Mouse (Mus musculus): Measurements from ENCODE around the gene Kcne4. TPM values are rescaled to one million over a fixed set of nuclear protein-coding genes. Genes with fewer than 3 reads are reported as not detected.

Gene Kcne4
- polyA plus RNA-seq, 1 experiment from 2014 or later: 0.44 TPM

DNA sequence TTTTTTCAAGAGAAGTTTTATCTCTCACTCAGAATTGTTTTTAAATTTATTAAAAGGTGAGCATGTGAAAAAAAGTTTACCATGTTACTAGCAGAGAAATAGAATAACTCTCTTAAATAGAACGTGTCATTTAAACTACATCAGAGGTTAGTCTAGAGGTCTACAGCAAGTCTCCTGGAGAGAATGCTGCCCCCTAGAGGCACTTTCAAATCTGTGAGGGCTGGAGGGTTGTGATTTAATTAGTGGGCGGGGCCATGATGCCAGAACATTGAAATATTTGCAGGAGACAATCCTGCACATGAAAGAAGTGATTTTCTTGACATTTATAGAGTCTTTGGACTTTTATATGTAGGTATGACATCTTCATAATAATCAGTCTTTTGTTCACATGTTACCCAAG lies 29.9 kb downstream of the Kcne4 start:
- no peak overlapping the region for H3K4me3 ChIP-seq (ENCODE audit: low read depth, low read length)
- ATAC-seq (replicated peaks; ENCODE audit: low FRiP score): no peak
- WGBS: 37% methylated on average over 2 of the region's 2 CpGs
- no peaks in the 10 kb centered on the region for H3K9me3 ChIP-seq (ENCODE audit: control insufficient read depth, low read length)
- no peaks in the 10 kb centered on the region for H3K36me3 ChIP-seq (ENCODE audit: control insufficient read depth, insufficient read depth, low read length)
- H3K9ac ChIP-seq (ENCODE audit: low read depth, low read length): no peak overlapping the region
- no peak overlapping the region for H3K4me2 ChIP-seq
- H3K4me1 ChIP-seq (replicated peaks; ENCODE audit: control insufficient read depth, insufficient read depth, low read length): no peaks in the 10 kb centered on the region
- no peak for DNase-seq (ENCODE audit: low spot score)
- no peak overlapping the region for H3K27ac ChIP-seq (ENCODE audit: low read depth, low read length)
- H3K27me3 ChIP-seq (replicated peaks; ENCODE audit: control insufficient read depth, insufficient read depth, low read length): no peaks in the 10 kb centered on the region

DNA sequence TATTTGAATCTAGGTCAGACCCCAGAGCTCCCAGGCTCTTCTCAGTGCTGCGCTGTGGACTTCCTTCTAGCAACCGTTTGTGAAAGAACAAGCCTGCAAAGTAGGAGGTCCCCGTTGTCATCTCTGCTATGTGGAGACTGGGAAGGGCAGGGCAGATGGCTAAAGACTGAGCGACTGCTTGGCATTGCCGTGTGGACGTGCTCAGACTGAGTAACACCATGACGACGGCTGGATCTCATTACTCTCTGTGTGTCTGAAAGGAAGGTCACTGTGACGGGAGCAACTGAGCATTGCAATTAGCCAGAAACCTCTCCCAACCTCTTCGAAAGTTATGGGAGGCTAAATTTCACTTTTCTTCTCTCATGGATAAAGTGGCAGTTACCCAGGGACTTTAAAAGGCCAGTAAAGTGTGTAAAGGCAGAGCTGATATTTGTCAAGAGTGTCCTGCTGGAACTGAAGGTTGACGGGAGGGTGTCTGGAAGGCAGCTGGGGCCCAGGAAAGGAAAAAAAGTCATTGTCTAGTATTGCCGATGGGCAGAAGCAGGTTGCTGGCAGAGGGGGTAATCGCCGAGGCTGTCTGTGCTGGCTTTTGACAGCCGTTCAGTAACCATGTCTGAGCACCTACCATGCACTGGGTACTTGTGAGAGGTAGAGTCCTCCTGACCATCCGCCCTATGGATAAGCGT lies 36.0 kb downstream of the Kcne4 start:
- Histone ChIP-seq H3K4me2 (no peak overlapping the region), H3K27ac (ENCODE audit: low read depth, low read length) (no peak overlapping the region), H3K4me1 (replicated peaks; ENCODE audit: control insufficient read depth, insufficient read depth, low read length) (no peaks in the 10 kb centered on the region), H3K4me3 (ENCODE audit: low read depth, low read length) (no peak overlapping the region), H3K9ac (ENCODE audit: low read depth, low read length) (no peak overlapping the region), H3K36me3 (ENCODE audit: control insufficient read depth, insufficient read depth, low read length) (no peaks in the 10 kb centered on the region), H3K9me3 (ENCODE audit: control insufficient read depth, low read length) (no peaks in the 10 kb centered on the region), H3K27me3 (replicated peaks; ENCODE audit: control insufficient read depth, insufficient read depth, low read length) (no peaks in the 10 kb centered on the region)
- 72% methylated on average over 17 of the region's 17 CpGs for WGBS
- ATAC-seq (replicated peaks; ENCODE audit: low FRiP score) (no peak), DNase-seq (ENCODE audit: low spot score) (no peak)

DNA sequence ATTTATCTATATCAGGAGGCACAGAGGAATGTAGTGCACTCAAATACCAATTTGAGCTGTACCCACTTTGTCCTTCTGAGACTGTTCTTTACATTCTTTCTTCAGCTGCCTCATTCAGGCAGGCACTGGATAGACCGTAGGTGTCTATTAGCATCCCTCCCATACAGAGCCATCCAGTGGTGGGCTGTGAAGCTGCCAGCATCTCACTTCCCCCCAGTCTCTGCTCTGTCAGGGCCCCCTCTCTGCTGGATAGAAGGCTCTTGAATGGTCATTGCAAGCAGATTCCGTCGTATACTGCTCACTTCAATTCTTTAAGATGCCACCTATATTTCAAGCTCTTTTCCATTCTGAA lies 36.5 kb downstream of the Kcne4 start:
- H3K4me1 ChIP-seq (replicated peaks; ENCODE audit: control insufficient read depth, insufficient read depth, low read length): no peaks in the 10 kb centered on the region
- H3K4me2 ChIP-seq: no peak overlapping the region
- no peaks in the 10 kb centered on the region for H3K36me3 ChIP-seq (ENCODE audit: control insufficient read depth, insufficient read depth, low read length)
- 85% methylated on average over 3 of the region's 3 CpGs for WGBS
- H3K4me3 ChIP-seq (ENCODE audit: low read depth, low read length): no peak overlapping the region
- no peaks in the 10 kb centered on the region for H3K27me3 ChIP-seq (replicated peaks; ENCODE audit: control insufficient read depth, insufficient read depth, low read length)
- no peak overlapping the region for H3K27ac ChIP-seq (ENCODE audit: low read depth, low read length)
- H3K9ac ChIP-seq (ENCODE audit: low read depth, low read length): no peak overlapping the region
- DNase-seq (ENCODE audit: low spot score) (no peak), ATAC-seq (replicated peaks; ENCODE audit: low FRiP score) (no peak)
- H3K9me3 ChIP-seq (ENCODE audit: control insufficient read depth, low read length): no peaks in the 10 kb centered on the region

DNA sequence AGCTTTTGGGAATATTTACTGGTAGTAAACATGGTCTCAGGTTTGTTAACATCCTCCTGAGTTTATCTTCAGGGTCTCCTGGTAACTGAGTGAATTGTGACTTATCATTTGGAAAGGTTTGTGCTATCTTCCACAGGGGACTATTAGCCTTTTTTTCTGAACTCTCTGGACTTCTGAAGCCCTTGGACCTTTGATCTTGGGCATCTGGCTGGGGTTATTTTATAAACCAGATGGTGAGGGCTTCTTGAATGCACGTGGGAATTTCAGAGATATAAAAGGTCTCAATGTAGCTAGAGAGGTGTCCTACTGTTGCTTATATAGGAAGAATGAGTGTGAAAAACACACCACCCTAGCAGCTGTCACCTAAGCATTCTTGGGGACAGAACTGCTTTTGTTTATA lies 37.7 kb downstream of the Kcne4 start:
- H3K27me3 ChIP-seq (replicated peaks; ENCODE audit: control insufficient read depth, insufficient read depth, low read length): no peaks in the 10 kb centered on the region
- ATAC-seq (replicated peaks; ENCODE audit: low FRiP score): no peak

DNA sequence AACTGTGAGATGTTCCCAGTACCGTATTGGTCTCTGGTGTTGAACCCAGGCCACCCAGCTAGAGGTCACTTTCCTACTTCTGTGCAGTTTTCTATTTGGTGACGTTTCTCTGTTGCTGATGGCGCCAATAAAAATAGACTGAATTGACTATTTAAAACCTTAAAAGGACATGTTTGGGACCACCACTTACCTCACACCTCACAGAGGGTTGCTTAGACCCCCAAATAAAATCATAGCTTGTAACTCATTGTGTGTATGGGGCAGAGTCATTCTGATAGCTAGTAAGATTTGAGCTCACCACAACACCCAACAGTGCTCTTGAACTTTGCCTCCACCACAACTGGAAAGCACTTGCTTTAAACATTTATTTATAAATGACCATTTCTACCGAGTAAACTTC lies 43.0 kb downstream of the Kcne4 start:
- H3K4me2 ChIP-seq: no peak overlapping the region
- 84% methylated on average over 4 of the region's 4 CpGs for WGBS
- ATAC-seq (replicated peaks; ENCODE audit: low FRiP score): no peak

More for the DNA sequence above, 37.7 kb downstream of the Kcne4 start:
- Histone ChIP-seq H3K4me1 (replicated peaks; ENCODE audit: control insufficient read depth, insufficient read depth, low read length) (no peaks in the 10 kb centered on the region), H3K9ac (ENCODE audit: low read depth, low read length) (no peak overlapping the region), H3K27ac (ENCODE audit: low read depth, low read length) (no peak overlapping the region), H3K36me3 (ENCODE audit: control insufficient read depth, insufficient read depth, low read length) (no peaks in the 10 kb centered on the region), H3K4me3 (ENCODE audit: low read depth, low read length) (no peak overlapping the region), H3K9me3 (ENCODE audit: control insufficient read depth, low read length) (no peaks in the 10 kb centered on the region), H3K4me2 (no peak overlapping the region)
- 35% methylated on average over 1 of the region's 1 CpGs for WGBS
- DNase-seq (ENCODE audit: low spot score): no peak

GRCm38 (mm10) chr1:78860056-78860455 lies 43.5 kb downstream of the Kcne4 start:
- no peak for DNase-seq (ENCODE audit: low spot score)
- Histone ChIP-seq H3K9me3 (ENCODE audit: control insufficient read depth, low read length) (no peaks in the 10 kb centered on the region), H3K4me3 (ENCODE audit: low read depth, low read length) (no peak overlapping the region), H3K27ac (ENCODE audit: low read depth, low read length) (no peak overlapping the region), H3K36me3 (ENCODE audit: control insufficient read depth, insufficient read depth, low read length) (no peaks in the 10 kb centered on the region), H3K4me1 (replicated peaks; ENCODE audit: control insufficient read depth, insufficient read depth, low read length) (no peaks in the 10 kb centered on the region), H3K4me2 (no peak overlapping the region), H3K27me3 (replicated peaks; ENCODE audit: control insufficient read depth, insufficient read depth, low read length) (no peaks in the 10 kb centered on the region), H3K9ac (ENCODE audit: low read depth, low read length) (no peak overlapping the region)
- 71% methylated on average over 7 of the region's 7 CpGs for WGBS
- ATAC-seq (replicated peaks; ENCODE audit: low FRiP score): no peak

More for the DNA sequence above, 43.0 kb downstream of the Kcne4 start:
- Histone ChIP-seq H3K9ac (ENCODE audit: low read depth, low read length) (no peak overlapping the region), H3K4me1 (replicated peaks; ENCODE audit: control insufficient read depth, insufficient read depth, low read length) (no peaks in the 10 kb centered on the region), H3K27me3 (replicated peaks; ENCODE audit: control insufficient read depth, insufficient read depth, low read length) (no peaks in the 10 kb centered on the region), H3K27ac (ENCODE audit: low read depth, low read length) (no peak overlapping the region), H3K36me3 (ENCODE audit: control insufficient read depth, insufficient read depth, low read length) (no peaks in the 10 kb centered on the region), H3K4me3 (ENCODE audit: low read depth, low read length) (no peak overlapping the region), H3K9me3 (ENCODE audit: control insufficient read depth, low read length) (no peaks in the 10 kb centered on the region)
- no peak for DNase-seq (ENCODE audit: low spot score)

DNA sequence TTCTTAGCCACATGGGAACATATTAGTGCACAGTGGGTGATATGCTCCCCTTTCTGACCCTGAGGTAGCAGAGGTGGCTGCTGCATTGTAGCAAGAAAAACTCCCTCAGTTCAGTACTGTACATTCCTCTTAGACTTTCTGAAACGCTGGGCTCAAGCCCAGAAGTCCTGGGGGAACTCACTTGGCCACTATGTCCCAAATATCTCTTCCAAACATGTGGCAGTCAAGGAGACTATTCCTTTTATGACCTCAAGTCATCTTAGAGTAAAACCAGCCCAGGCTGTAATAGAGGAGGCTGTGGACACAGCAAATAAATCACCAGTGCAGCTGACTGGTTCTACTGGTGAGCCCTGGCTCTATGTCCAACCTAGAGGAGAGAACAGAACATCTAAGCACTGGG lies 45.7 kb downstream of the Kcne4 start:
- H3K27ac ChIP-seq (ENCODE audit: low read depth, low read length): no peak overlapping the region
- H3K9ac ChIP-seq (ENCODE audit: low read depth, low read length): no peak overlapping the region
- no peak for ATAC-seq (replicated peaks; ENCODE audit: low FRiP score)
- no peak overlapping the region for H3K4me3 ChIP-seq (ENCODE audit: low read depth, low read length)
- H3K4me1 ChIP-seq (replicated peaks; ENCODE audit: control insufficient read depth, insufficient read depth, low read length): no peaks in the 10 kb centered on the region
- no peak for DNase-seq (ENCODE audit: low spot score)
- no peaks in the 10 kb centered on the region for H3K36me3 ChIP-seq (ENCODE audit: control insufficient read depth, insufficient read depth, low read length)
- no peak overlapping the region for H3K4me2 ChIP-seq
- no peaks in the 10 kb centered on the region for H3K27me3 ChIP-seq (replicated peaks; ENCODE audit: control insufficient read depth, insufficient read depth, low read length)
- 58% methylated on average over 1 of the region's 1 CpGs for WGBS
- H3K9me3 ChIP-seq (ENCODE audit: control insufficient read depth, low read length): no peaks in the 10 kb centered on the region

- no peaks in the 10 kb centered on the region for H3K27me3 ChIP-seq (replicated peaks; ENCODE audit: control insufficient read depth, insufficient read depth, low read length)
- no peak overlapping the region for H3K4me2 ChIP-seq
- H3K4me3 ChIP-seq (ENCODE audit: low read depth, low read length): no peak overlapping the region
- 61% methylated on average over 2 of the region's 2 CpGs for WGBS
- no peak overlapping the region for H3K9ac ChIP-seq (ENCODE audit: low read depth, low read length)
- ATAC-seq (replicated peaks; ENCODE audit: low FRiP score) (no peak), DNase-seq (ENCODE audit: low spot score) (no peak)
- H3K4me1 ChIP-seq (replicated peaks; ENCODE audit: control insufficient read depth, insufficient read depth, low read length): no peaks in the 10 kb centered on the region
- no peak overlapping the region for H3K27ac ChIP-seq (ENCODE audit: low read depth, low read length)
- no peaks in the 10 kb centered on the region for H3K9me3 ChIP-seq (ENCODE audit: control insufficient read depth, low read length)
- H3K36me3 ChIP-seq (ENCODE audit: control insufficient read depth, insufficient read depth, low read length): no peaks in the 10 kb centered on the region
Observed at GRCm38 (mm10) chr1:78863833-78864232, 47.3 kb downstream of the Kcne4 start.

DNA sequence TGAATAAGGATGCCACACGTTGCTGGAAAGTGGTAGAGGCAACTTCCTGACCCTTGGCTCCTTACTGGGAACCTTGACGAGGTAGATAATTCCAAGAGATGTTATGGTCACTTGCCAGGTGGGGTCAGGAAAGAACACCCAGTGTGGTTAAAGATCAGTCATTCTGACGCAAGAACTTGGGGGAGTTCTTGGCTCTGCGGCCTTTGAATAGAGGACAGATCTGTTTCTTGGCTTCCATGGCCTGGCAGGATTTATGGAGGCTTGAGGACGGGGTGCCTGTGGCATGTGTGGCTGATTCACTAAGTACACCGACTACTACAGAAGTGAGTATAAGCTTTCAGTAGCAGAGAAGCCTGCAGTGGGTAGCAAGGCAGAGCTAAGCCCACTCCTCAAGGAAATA lies 47.8 kb downstream of the Kcne4 start:
- Histone ChIP-seq H3K4me1 (replicated peaks; ENCODE audit: control insufficient read depth, insufficient read depth, low read length) (no peaks in the 10 kb centered on the region), H3K4me2 (no peak overlapping the region), H3K9me3 (ENCODE audit: control insufficient read depth, low read length) (no peaks in the 10 kb centered on the region), H3K9ac (ENCODE audit: low read depth, low read length) (no peak overlapping the region), H3K27me3 (replicated peaks; ENCODE audit: control insufficient read depth, insufficient read depth, low read length) (no peaks in the 10 kb centered on the region), H3K27ac (ENCODE audit: low read depth, low read length) (no peak overlapping the region), H3K4me3 (ENCODE audit: low read depth, low read length) (no peak overlapping the region), H3K36me3 (ENCODE audit: control insufficient read depth, insufficient read depth, low read length) (no peaks in the 10 kb centered on the region)
- WGBS: 63% methylated on average over 6 of the region's 6 CpGs
- ATAC-seq (replicated peaks; ENCODE audit: low FRiP score) (no peak), DNase-seq (ENCODE audit: low spot score) (no peak)
